Mouse (Mus musculus) embryonic fibroblast, embryonic 13.5 days (primary cell): ENCODE results near the gene Hmgcll1. TPM values are rescaled to one million over a fixed set of nuclear protein-coding genes. Genes with fewer than 3 reads are reported as not detected.
"Not testable (repeated sequence)": the region's sequence is repeated elsewhere in the genome, so short reads cannot be mapped to it uniquely, and the experiment has no call there.

Experiments used
- H3K27ac ChIP-seq: 2 replicates; pipeline ENCODE4 v1.5.1; 2012; ENCODE audit warnings: low read length, control low read depth, inconsistent platforms; ENCODE audit not compliant: insufficient read depth
- H3K4me1 ChIP-seq: 2 replicates; pipeline ENCODE4 v1.6.1; 2011; ENCODE audit warnings: low read length; ENCODE audit not compliant: control insufficient read depth, insufficient read depth
- H3K4me3 ChIP-seq: 2 replicates; pipeline ENCODE4 v1.5.1; 2011; ENCODE audit warnings: mild to moderate bottlenecking, control low read depth, low read length; ENCODE audit not compliant: insufficient read depth
- CTCF ChIP-seq: IDR thresholded peaks from 2 replicates; pipeline ENCODE4 v1.5.1; 2011; ENCODE audit warnings: mild to moderate bottlenecking, control low read depth, low read length, moderate library complexity, borderline replicate concordance; ENCODE audit not compliant: insufficient read depth
- POLR2A ChIP-seq: IDR thresholded peaks from 2 replicates; pipeline ENCODE4 v1.6.1; 2011; ENCODE audit warnings: low read depth, mild to moderate bottlenecking, control low read depth, low read length, moderate library complexity
- polyA plus RNA-seq: library from polyadenylated mRNA; stranded (reverse); fragments of >200 nt; gene quantifications from 2 replicates; pipeline ENCODE4 v1.2.4, GENCODE M21; 2011; ENCODE audit warnings: low read depth; ENCODE audit not compliant: missing spikeins, insufficient read length

The Hmgcll1 gene
- polyA plus RNA-seq, 1 experiment: 3.5 TPM

DNA sequence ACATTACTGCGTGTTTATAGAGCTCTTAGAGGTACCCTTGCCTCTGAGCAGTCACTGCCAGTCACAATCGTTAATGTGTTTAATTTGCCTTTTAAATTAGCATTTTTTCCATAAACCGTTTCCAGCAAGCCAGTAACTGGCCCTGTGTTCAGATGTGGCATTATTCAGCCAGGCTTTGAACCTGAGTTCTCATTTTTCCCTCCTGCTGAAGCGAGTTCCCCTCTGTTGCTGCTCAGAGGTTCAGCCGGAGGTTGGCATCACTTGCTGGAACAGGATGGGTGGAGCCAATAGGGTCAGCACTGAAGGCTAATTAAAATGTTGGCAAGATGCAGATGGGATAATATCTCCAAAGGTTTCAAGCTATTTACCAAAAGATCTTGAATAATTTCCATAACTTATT lies 28.7 kb downstream of the Hmgcll1 start:
- TF ChIP-seq CTCF (no peak), POLR2A (no peak)
- Histone ChIP-seq H3K4me1 (no peaks in the 10 kb centered on the region), H3K27ac (no peak overlapping the region), H3K4me3 (no peak overlapping the region)

- Histone ChIP-seq H3K4me1 (peaks cover 2% of the 10 kb centered on the region), H3K27ac (no peak overlapping the region), H3K4me3 (no peak overlapping the region)
- TF ChIP-seq CTCF (no peak), POLR2A (no peak)
These were observed 46.3 kb downstream of the Hmgcll1 start for GRCm38 (mm10) chr9:76060935-76061334.

- Histone ChIP-seq H3K4me3 (no peak overlapping the region), H3K27ac (no peak overlapping the region), H3K4me1 (peaks cover 2% of the 10 kb centered on the region)
- TF ChIP-seq CTCF (no peak), POLR2A (no peak)
These were observed 46.8 kb downstream of the Hmgcll1 start for GRCm38 (mm10) chr9:76061492-76061891.

DNA sequence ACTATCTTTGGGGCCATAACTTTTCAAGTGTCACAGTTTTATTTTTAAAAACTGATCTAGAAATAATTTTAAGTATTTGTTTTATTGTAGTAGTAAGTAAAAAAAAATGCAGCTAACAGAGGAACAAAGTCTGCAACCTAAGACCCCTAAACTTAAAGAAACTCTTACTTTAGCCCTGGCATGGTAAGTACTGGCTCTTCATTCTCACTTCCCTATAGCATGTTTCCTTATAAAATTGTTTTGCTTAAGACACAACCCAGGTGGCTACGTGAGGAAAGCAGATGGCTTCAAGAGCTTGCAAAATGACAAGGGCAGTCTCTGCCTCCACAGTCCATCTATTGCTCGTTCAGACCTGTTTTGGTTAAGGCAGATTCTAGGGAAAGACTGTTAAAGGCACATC lies 49.5 kb downstream of the Hmgcll1 start:
- Histone ChIP-seq H3K27ac (no peak overlapping the region), H3K4me1 (peaks cover 2% of the 10 kb centered on the region), H3K4me3 (no peak overlapping the region)
- TF ChIP-seq CTCF: no peak
- no peak for TF ChIP-seq POLR2A

DNA sequence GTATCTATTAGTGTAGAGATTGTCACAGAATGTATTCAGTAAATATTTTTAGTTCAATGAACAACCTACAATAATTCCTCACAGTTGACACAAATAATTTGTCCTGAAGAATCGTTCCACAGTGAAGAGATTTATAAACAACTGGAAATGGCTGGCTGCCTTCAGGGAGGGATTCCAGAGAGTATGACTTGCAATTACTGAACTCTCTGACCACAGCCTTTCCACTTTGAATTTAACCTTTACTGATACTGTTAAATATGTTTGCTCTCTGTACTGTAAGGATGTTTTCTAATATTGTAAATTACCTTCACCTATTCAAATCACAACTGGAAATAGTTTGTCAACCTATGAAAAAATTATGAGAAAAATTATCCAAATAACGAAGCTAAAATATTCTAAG lies 76.9 kb downstream of the Hmgcll1 start:
- no peaks in the 10 kb centered on the region for H3K4me1 ChIP-seq
- H3K4me3 ChIP-seq: no peak overlapping the region
- H3K27ac ChIP-seq: no peak overlapping the region
- TF ChIP-seq POLR2A (no peak), CTCF (no peak)

DNA sequence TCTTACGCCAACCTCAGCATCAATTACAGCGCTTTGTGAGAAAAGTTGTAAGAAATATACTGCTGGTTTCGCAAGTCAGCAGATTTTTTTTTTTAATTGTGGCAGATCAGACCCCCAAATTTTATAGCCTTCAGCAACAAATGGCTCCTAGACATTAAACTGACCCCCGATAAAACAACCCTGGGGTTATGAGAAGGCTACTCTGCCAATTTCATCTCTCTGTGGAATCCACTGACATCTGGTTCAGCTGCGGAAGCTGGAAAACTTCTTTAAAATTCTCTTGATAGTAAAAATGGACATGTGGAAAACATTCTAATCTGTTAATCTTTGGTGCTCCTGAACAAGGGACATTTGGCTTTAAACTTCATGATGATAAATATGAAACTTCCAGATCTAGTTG lies 82.6 kb downstream of the Hmgcll1 start:
- TF ChIP-seq POLR2A (no peak), CTCF (no peak)
- no peak overlapping the region for H3K27ac ChIP-seq

GRCm38 (mm10) chr9:76099981-76100380 lies 85.3 kb downstream of the Hmgcll1 start:
- TF ChIP-seq CTCF (no peak), POLR2A (no peak)
- Histone ChIP-seq H3K27ac (no peak overlapping the region; the same call in 1 of the 2 replicates), H3K4me1 (no peaks in the 10 kb centered on the region), H3K4me3 (no peak overlapping the region)

More for the DNA sequence above, 82.6 kb downstream of the Hmgcll1 start:
- Histone ChIP-seq H3K4me3 (no peak overlapping the region), H3K4me1 (no peaks in the 10 kb centered on the region)

DNA sequence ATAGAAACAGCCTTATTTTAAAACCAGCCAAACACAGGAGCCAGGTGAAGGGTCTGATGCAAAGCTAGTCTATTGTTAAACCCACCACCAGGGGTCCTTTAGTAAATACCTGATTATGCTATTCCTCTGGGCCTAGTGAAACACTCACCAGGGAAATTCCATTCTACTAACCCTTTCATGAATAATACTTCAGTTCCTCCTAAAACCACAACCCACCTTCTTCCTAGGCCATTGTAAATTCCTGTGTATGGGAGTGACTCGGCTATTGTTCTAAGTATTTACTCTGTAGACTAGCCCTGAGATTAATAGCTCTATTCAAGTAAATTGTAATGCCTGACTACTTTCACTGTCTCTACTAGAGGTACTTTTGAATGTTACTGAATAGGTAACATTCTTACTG lies 89.8 kb downstream of the Hmgcll1 start:
- H3K4me1 ChIP-seq: not testable (repeated sequence)

GRCm38 (mm10) chr9:76104846-76105245 lies 90.2 kb downstream of the Hmgcll1 start:
- H3K4me3 ChIP-seq: no peak overlapping the region
- H3K27ac ChIP-seq: no peak overlapping the region
- H3K4me1 ChIP-seq: no peaks in the 10 kb centered on the region
- TF ChIP-seq POLR2A (no peak), CTCF (no peak)

More for the DNA sequence above, 89.8 kb downstream of the Hmgcll1 start:
- H3K27ac ChIP-seq, H3K4me3 ChIP-seq: not testable (repeated sequence)

GRCm38 (mm10) chr9:76122888-76123287 lies 108.2 kb downstream of the Hmgcll1 start:
- H3K4me1 ChIP-seq, H3K4me3 ChIP-seq, H3K27ac ChIP-seq: not testable (repeated sequence)

DNA sequence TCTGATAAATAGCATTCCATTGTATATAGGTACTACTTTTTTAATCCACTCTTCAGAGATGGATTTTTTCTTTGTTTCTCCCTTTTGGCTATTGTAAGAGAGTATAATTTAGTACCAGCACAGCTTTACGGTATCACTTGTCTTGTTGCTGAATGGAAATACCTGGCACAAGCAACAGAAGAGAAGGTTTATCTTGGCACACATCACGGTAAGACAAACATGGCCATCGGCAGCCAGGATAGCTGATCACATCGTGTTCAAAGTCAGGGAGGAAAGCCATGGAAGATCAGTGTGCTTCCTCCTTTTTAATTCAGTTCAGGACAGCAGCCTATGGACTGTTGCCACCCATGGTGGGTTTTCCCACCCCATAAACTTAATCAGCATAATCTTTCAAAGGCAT lies 109.6 kb downstream of the Hmgcll1 start:
- no peak overlapping the region for H3K27ac ChIP-seq
- no peak overlapping the region for H3K4me3 ChIP-seq
- peaks cover 2% of the 10 kb centered on the region; the same call in 1 of the 2 replicates for H3K4me1 ChIP-seq

More for the DNA sequence above, 109.6 kb downstream of the Hmgcll1 start:
- TF ChIP-seq POLR2A (no peak), CTCF (no peak)
